Mouse (Mus musculus): ENCODE results near the gene D730048I06Rik. TPM values are rescaled to one million over a fixed set of nuclear protein-coding genes. Genes with fewer than 3 reads are reported as not detected.
"Not testable (repeated sequence)": the region's sequence is repeated elsewhere in the genome, so short reads cannot be mapped to it uniquely, and the experiment has no call there.

The D730048I06Rik gene
- not detected for total RNA-seq (2021)

- intact Hi-C loops (cut with DNase I): no loop called here
- no peak for DNase-seq (ENCODE audit: low spot score in 2 of 2)
Measured at GRCm38 (mm10) chr9:35790001-35790400, at the start of gene D730048I06Rik, which contains the start of gene Gm27235. Gene D730048I06Rik, minus strand, starts transcription at chr9:35790112. Gene Gm27235, minus strand, starts transcription at chr9:35790101.

- DNase-seq (ENCODE audit: low spot score in 2 of 2); intact Hi-C loops (cut with DNase I): not testable (repeated sequence)
Measured at GRCm38 (mm10) chr9:35817881-35818280, 28.0 kb upstream of the D730048I06Rik start.

GRCm38 (mm10) chr9:35798146-35798545 lies 8.2 kb upstream of the D730048I06Rik start:
- intact Hi-C loops (cut with DNase I): no loop called here
- DNase-seq (ENCODE audit: low spot score in 2 of 2): no peak

- intact Hi-C loops (cut with DNase I): no loop called here
- DNase-seq (ENCODE audit: low spot score in 2 of 2): no peak
Measured at GRCm38 (mm10) chr9:35778009-35778408, 11.9 kb downstream of the D730048I06Rik start, which contains the start of gene Gm17727. Gene Gm17727, minus strand, starts transcription at chr9:35778109.

- DNase-seq (ENCODE audit: low spot score in 2 of 2): no peak
Measured at GRCm38 (mm10) chr9:35756843-35757242, 33.1 kb downstream of the D730048I06Rik start.

GRCm38 (mm10) chr9:35740749-35741148 lies 49.2 kb downstream of the D730048I06Rik start, which contains the start of gene Gm17677:
Gene Gm17677, plus strand, starts transcription at chr9:35741049.
- intact Hi-C loops (cut with DNase I): no loop called here
- DNase-seq (ENCODE audit: low spot score in 2 of 2): no peak

More at GRCm38 (mm10) chr9:35756843-35757242, 33.1 kb downstream of the D730048I06Rik start:
- intact Hi-C loops (cut with DNase I): no loop called here

Other genes with a start within 250 kb of the D730048I06Rik start
- gene Ddx25, start 231.6 kb downstream of the D730048I06Rik start, total RNA-seq (2021): 10 to 100 TPM; 14.2 to 16.4 TPM
- 10 to 100 TPM in 1 of 2 experiments, 1 to 10 TPM in 1; 10.0 to 12.7 TPM for gene Pus3, start 231.5 kb downstream of the D730048I06Rik start, total RNA-seq (2021)
- gene Pate2, start 219.8 kb downstream of the D730048I06Rik start, total RNA-seq (2021): 1 to 10 TPM in 1 of 2 experiments, under 1 TPM in 1; 0.95 to 1.1 TPM
- gene Hyls1, start 219.7 kb downstream of the D730048I06Rik start, total RNA-seq (2021): 1 to 10 TPM; 7.3 to 8.0 TPM
- not detected for gene Pate4, start 178.2 kb downstream of the D730048I06Rik start, total RNA-seq (2021)
- not detected for gene Pate3, start 141.9 kb downstream of the D730048I06Rik start, total RNA-seq (2021)
- gene Pate1, start 102.7 kb downstream of the D730048I06Rik start, total RNA-seq (2021): not detected
- gene Gm17677, start 49.1 kb downstream of the D730048I06Rik start, total RNA-seq (2021): not detected
- not detected for gene Gm17727, start 12.0 kb downstream of the D730048I06Rik start, total RNA-seq (2021)
- gene Gm27235, start within 50 bp of the D730048I06Rik start, total RNA-seq (2021): not detected
- not detected for gene 9230110F15Rik, start 54.0 kb upstream of the D730048I06Rik start, total RNA-seq (2021)
- gene 9230113P08Rik, start 118.3 kb upstream of the D730048I06Rik start, total RNA-seq (2021): not detected